In genomic region chr17:9848559-9849357, GRCm38 (mm10) we compare ENCODE assay signal across 9 mouse cellular contexts.
A peak's percentile ranks its signal among the peaks of the same experiment; 100 is the strongest.
DNase-seq lines count a peak whose midpoint lies in the region; ATAC-seq lines count a peak whose summit lies in the region.
"Had no signal": no experiment of that assay in that cellular context is flagged by ENCODE, and none has a peak within 500 bp of the region (broad histone marks: within the 10 kb centered on the region; RNA-seq: fewer than 3 reads in every experiment).

No protein-coding gene starts in this region.

- no peaks in the 10 kb centered on the region for H3K36me3 ChIP-seq in forebrain, embryonic 11.5 days (ENCODE audit: control insufficient read depth, insufficient read depth, low read length)
- H3K36me3 ChIP-seq in forebrain, embryonic 10.5 days (replicated peaks) = no peaks in the 10 kb centered on the region
- H3K36me3 ChIP-seq in hindbrain, embryonic 10.5 days = no peaks in the 10 kb centered on the region
- H3K36me3 ChIP-seq in neural tube, embryonic 13.5 days = no peaks in the 10 kb centered on the region

- no peak overlapping the region for H3K4me3 ChIP-seq in forebrain, embryonic 11.5 days (ENCODE audit: low read depth, low read length)
- H3K4me3 ChIP-seq in forebrain, embryonic 10.5 days = no peak overlapping the region
- no peak overlapping the region for H3K4me3 ChIP-seq in hindbrain, embryonic 10.5 days
- no peak overlapping the region for H3K4me3 ChIP-seq in neural tube, embryonic 13.5 days

- DNase-seq in forebrain, embryonic 11.5 days (ENCODE audit: low spot score) = no peak
- no peak for DNase-seq in forebrain, embryonic 10.5 days (ENCODE audit: extremely low spot score, low spot score)
- peak; percentile 71 to 86 for DNase-seq in right cerebral cortex, postnatal 10 days (ENCODE audit: low spot score in 2 of 2)
- no peak for DNase-seq in right cerebral cortex, adult 2 months (ENCODE audit: low spot score in 2 of 2)
- peak; percentile 40 for DNase-seq in hindbrain, embryonic 10.5 days (ENCODE audit: low spot score)
- no peak for DNase-seq in urinary bladder, postnatal 36 days (ENCODE audit: low spot score in 2 of 2)
- DNase-seq in lung, adult 18-20 months = no peak
- DNase-seq: kidney, adult 18-20 months had no signal

- WGBS in forebrain, embryonic 11.5 days = 59% methylated on average over 9 of the region's 9 CpGs
- 72% methylated on average over 9 of the region's 9 CpGs for WGBS in forebrain, embryonic 10.5 days
- 49% methylated on average over 9 of the region's 9 CpGs for WGBS in hindbrain, embryonic 10.5 days
- WGBS in neural tube, embryonic 13.5 days = 24% methylated on average over 9 of the region's 9 CpGs

- no peaks in the 10 kb centered on the region for H3K27me3 ChIP-seq in forebrain, embryonic 11.5 days (ENCODE audit: control insufficient read depth, insufficient read depth, low read length)
- H3K27me3 ChIP-seq in forebrain, embryonic 10.5 days (ENCODE audit: poor library complexity, severe bottlenecking) = no peaks in the 10 kb centered on the region
- H3K27me3 ChIP-seq in hindbrain, embryonic 10.5 days (ENCODE audit: insufficient read depth, poor library complexity, severe bottlenecking) = no peaks in the 10 kb centered on the region
- H3K27me3 ChIP-seq in neural tube, embryonic 13.5 days = no peaks in the 10 kb centered on the region

- H3K9ac ChIP-seq in forebrain, embryonic 11.5 days (ENCODE audit: low read length) = no peak overlapping the region
- H3K9ac ChIP-seq in neural tube, embryonic 13.5 days = no peak overlapping the region

- no peak overlapping the region for H3K4me2 ChIP-seq in forebrain, embryonic 11.5 days (ENCODE audit: low read depth, low read length, severe bottlenecking)
- H3K4me2 ChIP-seq in neural tube, embryonic 13.5 days = no peak overlapping the region

- no peaks in the 10 kb centered on the region for H3K4me1 ChIP-seq in forebrain, embryonic 11.5 days (replicated peaks; ENCODE audit: control insufficient read depth, insufficient read depth, low read length)
- H3K4me1 ChIP-seq in forebrain, embryonic 10.5 days = peaks cover 7% of the 10 kb centered on the region; the same call in 1 of the 2 replicates
- peaks cover 13% of the 10 kb centered on the region; the same call in 1 of the 2 replicates for H3K4me1 ChIP-seq in hindbrain, embryonic 10.5 days (replicated peaks)
- peaks cover 12% of the 10 kb centered on the region; the same call in 1 of the 2 replicates for H3K4me1 ChIP-seq in neural tube, embryonic 13.5 days (replicated peaks)

- no peaks in the 10 kb centered on the region for H3K9me3 ChIP-seq in forebrain, embryonic 11.5 days (ENCODE audit: control insufficient read depth, low read length)
- no peaks in the 10 kb centered on the region for H3K9me3 ChIP-seq in forebrain, embryonic 10.5 days
- no peaks in the 10 kb centered on the region; the same call in 1 of the 2 replicates for H3K9me3 ChIP-seq in hindbrain, embryonic 10.5 days
- H3K9me3 ChIP-seq in neural tube, embryonic 13.5 days = no peaks in the 10 kb centered on the region

- H3K27ac ChIP-seq in forebrain, embryonic 11.5 days (ENCODE audit: low read depth, low read length) = no peak overlapping the region
- H3K27ac ChIP-seq in forebrain, embryonic 10.5 days = no peak overlapping the region
- peak overlapping the region; percentile 70 for H3K27ac ChIP-seq in hindbrain, embryonic 10.5 days
- H3K27ac ChIP-seq in neural tube, embryonic 13.5 days (replicated peaks) = peak overlapping the region; percentile 64; the same call in 1 of the 2 replicates

- peak; percentile 78 for ATAC-seq in forebrain, embryonic 11.5 days (replicated peaks; ENCODE audit: low FRiP score)
- ATAC-seq in neural tube, embryonic 13.5 days (ENCODE audit: low read depth) = peak; percentile 95

Comparison
In these comparisons a context has a peak if more than half of its experiments do, and no peak if none do; other contexts are left out.
1. DNase-seq: peak in right cerebral cortex, postnatal 10 days (2 of 2) and hindbrain, embryonic 10.5 days (single experiment); none in forebrain, embryonic 11.5 days (single experiment), forebrain, embryonic 10.5 days (single experiment), right cerebral cortex, adult 2 months (0 of 2), urinary bladder, postnatal 36 days (0 of 2) and lung, adult 18-20 months (0 of 2).
2. H3K27ac ChIP-seq: peak in hindbrain, embryonic 10.5 days (single experiment) and neural tube, embryonic 13.5 days (single experiment); none in forebrain, embryonic 11.5 days (single experiment) and forebrain, embryonic 10.5 days (single experiment).